Mouse (Mus musculus): ENCODE measurements at regions not wholly inside any gene's neighbourhood (a gene's known extent, or its start where the extent isn't known, plus 50 kb on each side); places are given as distances from the start of the nearest gene placed in this dataset.

DNA sequence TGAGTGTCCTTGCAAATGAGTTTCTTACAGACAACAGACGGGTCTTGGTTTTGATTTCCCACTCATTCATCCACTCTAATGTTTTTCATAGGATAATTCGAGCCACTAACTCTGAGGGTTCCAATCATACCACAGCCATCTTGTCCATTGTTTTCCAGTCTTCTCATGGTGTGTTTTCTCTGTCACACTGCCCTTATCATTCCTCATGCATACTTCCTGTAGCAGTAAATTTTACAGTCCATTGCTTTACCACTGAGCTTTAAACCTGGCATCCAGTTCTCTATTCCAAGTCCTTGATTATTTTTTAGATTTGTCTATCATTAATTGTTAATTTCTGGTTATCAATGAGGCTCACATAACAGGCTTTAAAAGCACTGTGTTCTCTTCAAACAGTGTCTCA, 290.0 kb upstream of the Nrsn1 start:
- no peak for DNase-seq (ENCODE audit: low spot score in 2 of 2)

DNA sequence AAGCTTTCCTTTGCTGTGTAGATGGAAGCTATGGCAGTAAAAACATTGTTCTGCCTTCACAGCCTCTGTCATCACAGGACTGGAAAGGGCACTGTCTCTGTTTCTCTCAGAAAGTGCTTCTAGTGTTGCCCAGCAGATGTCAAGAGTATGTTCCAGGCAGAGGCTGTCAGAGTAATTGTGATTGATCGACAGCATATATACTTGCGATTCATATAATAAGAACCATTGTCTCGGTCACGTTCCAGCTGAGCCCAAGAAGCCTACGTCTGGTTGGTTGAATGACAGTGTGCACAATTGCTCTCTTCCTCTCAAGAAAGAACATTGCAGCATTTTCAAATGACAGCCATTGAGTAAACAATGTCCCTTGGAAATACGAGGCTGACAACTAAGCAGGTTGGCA, 284.7 kb upstream of the Nrsn1 start:
- no peak for DNase-seq (ENCODE audit: low spot score in 2 of 2)

DNA sequence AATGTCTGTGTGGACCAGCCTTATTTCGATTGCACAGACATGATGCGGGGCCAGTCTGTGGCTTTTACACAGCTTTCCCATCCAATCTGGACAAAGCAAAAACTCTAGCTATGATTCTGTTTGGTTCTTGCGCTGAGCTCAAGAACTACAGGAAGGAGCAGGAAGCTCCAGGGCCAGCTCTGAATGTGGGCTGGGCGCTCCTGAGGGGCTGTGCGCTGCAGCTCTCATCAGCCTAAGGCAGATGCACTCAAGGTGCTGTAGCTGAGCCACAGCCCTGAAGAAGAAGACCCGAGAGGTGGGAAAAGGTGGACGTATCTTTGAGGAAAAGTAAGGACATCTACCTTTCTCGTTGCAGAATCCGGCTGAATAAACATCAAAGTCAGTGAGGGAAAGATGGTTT, 278.2 kb upstream of the Nrsn1 start:
- no peak for DNase-seq (ENCODE audit: low spot score in 2 of 2)

DNA sequence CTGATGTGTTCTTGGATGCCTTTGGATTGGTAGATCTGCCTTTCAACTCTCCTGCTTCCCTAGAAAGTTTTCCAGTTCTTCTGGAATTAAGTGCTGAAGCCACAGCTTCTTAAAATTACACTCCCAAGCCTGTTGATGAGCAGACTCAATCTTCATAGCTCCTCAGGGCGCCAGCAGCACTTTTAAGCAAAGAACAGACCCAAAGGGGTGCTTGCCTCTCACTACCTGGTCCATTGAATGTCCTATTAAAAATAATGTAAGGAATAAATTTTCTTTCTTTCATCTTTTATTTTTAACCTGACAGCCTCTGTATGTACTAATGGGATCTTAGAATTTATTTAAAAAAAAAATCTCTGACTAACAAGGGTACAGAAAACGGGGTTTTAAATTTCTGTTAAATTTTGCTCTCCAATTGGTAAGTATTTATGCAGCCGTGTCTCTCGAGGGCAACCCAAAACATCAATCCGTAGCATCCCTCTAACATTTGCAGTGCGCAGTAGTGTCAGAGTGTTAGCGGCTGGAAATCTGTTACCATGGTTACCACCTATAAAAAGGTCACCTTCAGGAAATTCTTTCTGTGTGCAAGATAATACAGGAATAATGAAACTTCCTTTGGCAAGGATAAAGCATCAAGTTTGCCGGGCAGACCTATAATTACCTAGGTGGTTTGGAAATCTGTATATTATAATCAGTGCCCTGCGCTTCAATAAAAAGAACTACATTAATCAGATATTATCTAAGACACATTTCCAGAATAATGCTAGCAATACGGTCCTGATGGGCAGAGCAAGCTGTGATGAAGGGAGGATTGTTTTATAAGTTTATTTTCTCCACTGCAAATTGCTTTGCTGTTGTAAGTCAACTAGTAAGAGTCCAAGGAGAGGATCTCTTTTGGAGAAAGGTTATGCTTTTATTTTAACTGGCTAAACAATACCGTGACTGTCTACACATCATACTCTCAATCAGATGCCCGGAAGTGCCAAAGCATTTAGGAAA, 277.1 kb upstream of the Nrsn1 start:
- no peak for DNase-seq (ENCODE audit: low spot score in 2 of 2)

DNA sequence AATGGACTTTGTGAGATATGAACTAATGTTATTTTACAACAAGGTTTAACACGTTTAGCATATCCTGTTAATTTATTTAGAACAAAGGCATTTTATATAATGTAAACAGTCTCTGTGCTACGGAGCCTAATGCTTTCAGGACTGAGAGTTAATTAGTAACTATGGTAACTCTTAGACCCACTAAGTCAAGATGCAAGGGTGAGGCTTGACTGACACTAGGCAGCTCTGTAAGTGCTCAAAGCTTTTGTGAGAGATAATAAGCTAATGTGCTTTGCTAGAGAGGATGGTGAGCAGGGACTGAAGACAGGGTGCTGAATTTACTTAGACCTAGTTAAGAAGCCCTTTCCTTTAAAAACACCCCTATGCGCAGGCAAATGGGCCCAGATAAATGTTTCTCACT, 253.8 kb upstream of the Nrsn1 start:
- no peak for DNase-seq (ENCODE audit: low spot score in 2 of 2)

DNA sequence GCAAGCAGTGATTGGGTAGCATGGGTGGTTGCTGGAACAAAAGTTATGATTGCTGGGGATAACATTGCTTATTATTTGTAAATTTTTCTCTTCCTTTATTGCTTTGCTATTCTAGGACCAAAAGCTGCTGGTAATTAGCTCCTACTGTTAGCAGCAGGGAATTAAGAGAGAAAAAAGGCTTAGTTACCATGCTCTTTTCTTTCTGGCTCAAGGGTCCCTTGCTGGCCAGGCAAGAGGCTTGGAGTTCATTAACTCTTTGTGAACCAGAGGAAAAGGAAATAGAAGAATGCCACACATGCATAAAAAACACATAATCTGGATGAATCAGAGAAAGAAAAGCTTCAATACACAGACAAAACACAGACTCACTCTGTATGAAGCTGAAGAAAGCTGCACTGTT, 237.1 kb upstream of the Nrsn1 start:
- no peak for DNase-seq (ENCODE audit: low spot score in 2 of 2)

DNA sequence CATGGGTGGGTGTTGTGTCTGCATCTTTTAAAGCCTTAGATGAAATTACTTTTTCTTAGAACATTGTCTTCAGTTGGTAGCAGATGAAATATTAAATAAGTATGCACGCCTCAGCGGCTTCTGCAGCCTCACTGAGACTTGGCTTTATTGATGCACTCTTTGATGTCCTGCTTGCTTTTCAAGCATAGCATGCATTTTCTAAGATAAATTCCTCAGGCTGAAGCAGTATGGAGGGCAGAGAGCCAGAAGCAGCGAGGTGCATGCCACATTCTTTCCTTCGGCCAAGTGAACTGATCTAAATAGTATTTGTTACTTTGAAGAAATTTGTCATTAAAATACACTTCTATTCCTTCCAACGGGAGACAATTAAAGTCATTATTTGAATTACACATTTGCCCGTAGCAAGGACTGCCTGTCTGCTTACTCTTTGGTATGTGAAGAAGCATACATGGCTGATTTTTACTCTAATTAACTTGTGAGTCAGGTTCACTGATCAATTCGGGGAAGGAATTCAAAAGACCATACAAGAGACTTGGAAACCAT, 224.3 kb upstream of the Nrsn1 start:
- DNase-seq (ENCODE audit: low spot score in 2 of 2) = no peak

DNA sequence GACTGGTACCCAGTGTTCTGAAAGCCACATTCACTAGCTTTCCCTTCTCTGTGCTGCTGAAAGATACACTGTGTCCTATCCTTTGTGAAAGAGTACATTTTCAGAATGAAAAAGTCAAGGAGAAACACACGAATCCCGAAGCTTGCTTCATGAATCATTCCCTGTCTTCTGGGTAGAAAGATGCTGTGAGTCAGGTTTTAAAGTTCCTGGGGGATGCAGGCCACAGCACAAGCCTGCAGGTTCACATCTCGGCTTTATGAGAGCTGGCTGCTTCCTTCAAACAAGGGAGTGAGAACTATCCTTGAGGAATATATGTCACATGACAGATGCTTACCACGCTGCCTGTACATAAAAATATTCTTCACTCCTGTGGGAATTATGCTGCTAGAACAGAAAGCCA, 219.7 kb upstream of the Nrsn1 start:
- DNase-seq (ENCODE audit: low spot score in 2 of 2) = no peak

DNA sequence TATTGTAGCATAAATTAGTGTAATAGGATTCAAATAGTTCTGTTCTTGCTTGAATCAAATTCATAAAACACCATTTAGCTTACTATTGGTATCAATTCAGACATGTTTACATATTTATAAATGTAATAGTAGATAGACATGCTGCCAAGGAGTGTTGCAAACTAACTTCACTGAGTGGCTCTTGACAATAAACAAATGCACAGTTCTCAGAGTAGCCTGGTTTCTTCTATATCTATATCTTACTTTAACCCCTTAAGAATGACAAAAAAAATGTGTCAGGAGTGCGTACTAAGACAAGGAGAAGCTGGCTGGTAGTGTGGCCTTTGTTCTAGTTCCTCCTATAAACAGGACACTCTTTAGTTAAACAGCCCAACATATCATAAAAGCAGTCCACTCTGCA, 213.0 kb upstream of the Nrsn1 start:
- DNase-seq (ENCODE audit: low spot score in 2 of 2) = no peak

DNA sequence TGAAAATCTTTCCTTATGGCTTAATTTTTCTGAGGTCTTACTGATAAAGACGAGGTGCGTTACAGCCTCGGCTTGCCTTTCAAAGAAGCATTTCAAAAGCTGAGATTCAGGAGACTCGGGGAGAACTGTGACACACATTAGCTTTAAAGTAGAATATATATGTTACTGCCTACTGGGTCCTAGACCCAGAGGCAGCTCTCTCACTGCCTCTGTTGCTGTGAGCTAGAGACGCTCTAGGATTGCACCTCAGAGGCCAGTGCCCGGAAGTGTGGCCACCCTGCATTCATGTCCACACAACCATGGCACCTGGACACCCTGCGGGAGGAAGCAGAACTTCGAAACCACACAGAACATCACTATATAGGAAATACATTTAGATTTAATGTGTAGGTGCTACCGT, 181.6 kb upstream of the Nrsn1 start:
- no peak for DNase-seq (ENCODE audit: low spot score in 2 of 2)

DNA sequence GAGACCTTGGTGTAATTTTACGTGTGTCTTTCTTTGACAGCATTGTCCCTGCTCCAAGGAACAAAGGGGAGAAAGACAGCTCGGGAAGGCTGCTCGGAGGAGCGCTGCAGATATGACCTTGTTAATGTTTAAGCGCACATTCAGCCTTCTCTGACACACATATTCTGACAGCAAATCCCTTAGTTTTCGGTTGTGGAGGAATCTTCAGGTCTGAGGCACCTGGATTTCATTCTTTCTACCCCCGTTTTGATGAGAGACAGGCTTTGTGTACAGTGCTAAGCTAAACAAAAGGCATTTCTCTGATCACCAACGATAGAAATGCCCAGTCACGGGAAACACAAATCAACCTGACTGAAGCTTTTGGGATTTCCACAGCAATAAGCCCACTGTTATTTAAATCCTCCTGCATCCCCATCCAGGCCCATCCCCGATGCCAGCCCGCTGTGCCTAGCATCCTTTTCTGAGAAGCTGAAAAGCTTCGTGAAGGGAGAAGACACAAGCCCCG, 181.1 kb upstream of the Nrsn1 start:
- DNase-seq (ENCODE audit: low spot score in 2 of 2) = no peak

DNA sequence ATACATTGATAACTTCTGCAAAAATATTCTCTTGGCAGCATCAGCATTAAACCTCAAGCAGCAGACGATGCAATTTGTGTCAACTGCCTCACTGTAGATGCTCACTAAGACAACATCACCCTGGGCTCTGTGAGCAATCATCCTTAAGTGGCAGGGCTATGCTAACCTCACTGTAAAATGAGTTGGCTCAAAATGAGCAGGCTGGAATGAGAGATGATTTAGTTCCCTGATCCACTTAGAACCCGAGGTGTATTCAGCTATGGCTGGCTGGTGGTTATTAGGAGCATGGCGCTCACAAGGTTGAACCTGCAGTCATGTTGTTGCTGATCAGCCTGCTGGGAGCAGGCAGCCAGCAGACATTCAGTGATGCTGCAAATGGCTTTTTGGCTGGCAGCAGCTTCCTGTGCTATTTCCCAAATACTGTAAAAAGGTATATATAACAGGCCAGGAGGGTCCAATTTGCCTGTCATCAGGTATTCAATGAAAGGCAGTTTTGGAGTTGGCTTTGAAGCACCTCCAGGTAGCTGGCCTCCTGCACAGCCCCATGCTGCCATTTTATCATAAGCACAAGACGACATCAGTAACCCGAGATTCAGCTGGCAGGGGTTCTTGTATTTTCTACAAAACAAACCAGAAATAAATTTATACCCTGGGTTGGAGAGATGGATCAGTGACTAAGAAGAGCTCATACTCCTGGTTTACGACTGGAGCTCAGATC, 159.6 kb upstream of the Nrsn1 start:
- no peak for DNase-seq (ENCODE audit: low spot score in 2 of 2)

DNA sequence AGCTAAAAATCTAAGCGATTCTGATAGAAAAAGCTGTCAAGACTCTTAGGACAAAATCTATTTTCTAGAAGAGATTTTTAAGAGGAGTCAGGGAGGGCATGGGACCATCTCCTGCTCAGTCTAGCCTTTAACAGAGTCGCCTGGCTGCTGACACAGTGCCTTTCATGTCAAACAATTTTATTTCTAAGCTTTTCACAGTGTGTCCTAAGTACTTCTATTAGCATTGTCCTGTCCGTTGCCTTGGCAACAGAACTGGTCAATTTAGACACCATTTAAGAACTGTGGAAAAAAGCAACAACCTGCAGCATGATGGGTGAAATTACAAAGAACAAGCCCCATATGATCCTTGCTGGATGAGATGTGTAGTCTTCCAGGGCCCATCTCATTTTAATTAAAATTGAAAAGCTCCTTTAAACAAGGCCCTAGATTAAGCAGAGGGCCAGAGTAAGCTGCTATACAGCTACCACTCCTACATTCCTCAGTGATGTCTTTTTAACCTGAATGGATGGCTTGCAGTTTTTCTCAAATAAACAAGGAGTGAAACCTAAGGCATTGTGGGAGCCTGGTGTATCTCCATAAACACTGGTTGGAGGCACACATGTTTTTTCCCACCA, 133.0 kb upstream of the Nrsn1 start:
- no peak for DNase-seq (ENCODE audit: low spot score in 2 of 2)

DNA sequence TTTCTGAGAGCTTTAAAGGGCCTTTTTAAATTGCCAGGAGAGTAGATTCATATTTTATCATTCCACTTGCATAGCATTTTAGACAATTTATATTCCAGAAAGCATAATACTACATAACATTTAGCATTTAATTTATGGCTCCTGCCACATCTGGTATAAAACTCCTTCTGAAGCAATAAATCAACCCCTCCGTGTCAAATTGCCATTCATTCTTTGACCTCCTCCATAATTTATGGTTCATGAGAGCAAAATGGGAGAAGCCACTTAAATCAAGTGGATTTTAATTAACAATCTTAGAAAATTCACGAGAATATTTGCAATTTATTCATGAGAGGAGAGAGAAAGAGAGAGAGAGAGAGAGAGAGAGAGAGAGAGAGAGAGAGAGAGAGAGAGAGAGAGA, 132.4 kb upstream of the Nrsn1 start:
- no peak for DNase-seq (ENCODE audit: low spot score in 2 of 2)

DNA sequence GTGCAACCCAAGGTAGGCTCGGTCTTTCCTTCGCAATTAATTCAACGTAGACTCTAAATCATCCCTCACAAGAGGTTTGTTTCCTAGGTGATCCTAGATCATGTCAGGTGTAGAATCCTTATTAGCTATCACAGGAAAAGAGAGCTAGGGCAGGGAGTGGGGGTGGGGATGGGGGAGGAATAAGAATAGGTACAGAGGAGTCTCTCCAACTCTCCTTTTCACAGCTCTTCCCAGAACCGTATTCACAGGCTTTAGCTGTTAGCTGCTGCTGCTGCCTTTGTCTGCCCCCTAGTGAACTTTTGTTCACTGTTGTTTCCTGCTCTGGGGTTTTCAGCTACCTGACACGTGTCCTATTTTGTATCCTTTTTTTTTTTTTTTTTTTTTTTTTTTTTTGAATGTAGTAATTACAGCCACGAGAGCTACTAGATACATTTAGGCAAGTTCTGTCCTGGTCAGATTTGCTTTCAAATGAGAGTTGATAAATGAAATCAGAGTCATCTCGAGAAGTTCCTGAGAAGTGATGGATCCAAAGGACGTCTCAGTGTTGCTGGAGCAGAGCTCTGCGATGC, 131.7 kb upstream of the Nrsn1 start:
- no peak for DNase-seq (ENCODE audit: low spot score in 2 of 2)

DNA sequence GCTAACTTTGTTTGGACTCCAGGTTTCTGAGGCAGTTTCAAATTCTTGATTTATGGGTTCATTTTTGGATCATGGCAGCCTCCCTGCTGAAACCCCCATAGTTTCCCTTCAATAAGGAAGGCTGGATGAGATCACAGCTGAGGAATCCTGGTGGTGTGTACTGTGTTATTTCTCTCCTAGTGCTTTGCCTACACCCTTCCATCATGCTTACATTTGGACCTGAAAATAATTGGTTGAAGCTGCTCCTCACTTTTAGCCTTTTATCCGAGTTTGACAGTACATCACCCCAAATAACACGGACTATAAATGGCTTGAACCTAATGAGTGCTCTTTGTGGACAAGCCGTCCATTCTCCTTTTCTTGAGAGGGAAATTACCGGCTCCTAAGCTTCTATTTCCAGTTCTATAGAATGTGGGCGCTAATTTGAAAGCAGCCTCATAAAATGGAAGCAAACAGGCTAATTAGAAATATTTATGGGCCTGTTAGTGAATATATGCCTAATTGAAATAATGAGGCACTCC, 122.5 kb upstream of the Nrsn1 start:
- no peak for DNase-seq (ENCODE audit: low spot score in 2 of 2)

DNA sequence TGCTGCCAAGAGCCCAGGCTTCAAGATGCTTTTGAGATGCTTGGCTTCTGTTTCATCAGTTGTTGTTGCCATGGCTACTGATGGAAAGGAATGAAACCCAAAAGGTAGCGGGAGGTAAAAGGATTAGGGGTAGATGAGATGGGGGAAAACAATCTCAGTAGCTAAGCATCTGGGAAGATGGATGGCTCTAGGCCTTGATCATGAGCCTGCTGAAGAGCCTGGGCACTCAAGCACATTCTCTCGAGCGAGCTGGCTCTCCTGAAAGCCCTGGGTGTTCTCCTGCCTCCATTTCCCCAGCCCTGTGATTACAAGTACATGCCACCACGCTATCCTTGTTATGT, 92.3 kb upstream of the Nrsn1 start:
- DNase-seq (ENCODE audit: low spot score in 2 of 2) = no peak

DNA sequence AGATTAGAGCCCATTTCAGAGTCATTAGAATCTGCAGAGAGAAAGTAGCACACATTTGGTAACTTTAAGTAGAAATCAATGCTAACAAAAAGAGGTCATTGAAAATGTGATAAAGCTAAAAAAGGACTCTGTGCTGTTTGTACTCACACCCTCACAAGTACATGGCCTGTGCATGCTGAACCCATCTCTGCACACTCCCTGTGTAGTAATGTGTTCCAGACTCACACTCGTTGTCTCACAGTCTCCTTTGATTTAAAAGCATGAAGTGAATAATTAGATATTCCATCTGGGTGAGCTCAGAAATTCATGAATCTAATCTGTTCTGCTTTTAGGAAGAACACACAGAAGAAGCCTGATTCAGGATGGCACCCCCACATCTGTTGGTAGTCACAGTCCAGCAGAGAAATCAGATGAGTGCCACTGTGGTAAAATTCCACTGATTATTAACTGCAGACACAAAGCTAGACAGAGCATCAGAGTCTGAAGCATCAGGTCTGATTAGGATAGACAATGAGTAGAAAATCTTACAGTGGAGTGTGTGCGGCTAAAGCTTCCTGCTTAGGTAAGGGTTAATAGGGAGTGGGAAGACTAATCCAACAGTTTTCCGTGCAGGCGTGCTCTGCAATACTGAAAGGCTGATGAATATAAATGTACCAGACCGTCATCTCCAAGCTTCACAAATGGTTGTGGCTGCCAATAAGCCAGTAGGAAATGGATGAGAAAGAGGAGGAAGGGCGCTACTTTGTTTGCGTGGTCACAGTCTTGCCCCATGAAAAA, 91.7 kb upstream of the Nrsn1 start:
- DNase-seq (ENCODE audit: low spot score in 2 of 2) = peak; percentile 23 to 48

DNA sequence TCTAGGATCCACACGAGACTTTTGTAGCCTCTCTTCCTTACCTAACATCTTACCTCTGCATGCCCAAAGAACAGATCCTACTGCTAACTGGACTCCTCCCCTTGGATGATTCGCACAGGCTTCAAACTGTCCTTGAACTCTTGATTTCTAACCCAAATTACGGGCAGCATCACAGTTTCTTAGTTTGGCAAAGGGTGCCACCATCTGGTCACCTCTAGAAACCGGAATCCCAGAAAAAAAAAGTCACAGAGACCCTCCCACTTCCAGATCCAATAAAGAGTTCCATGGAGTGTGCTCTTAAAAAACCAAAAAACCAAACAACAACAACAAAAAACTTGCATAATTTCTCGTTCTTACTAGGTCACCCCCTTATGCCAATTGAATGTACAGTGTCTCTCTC, 77.3 kb upstream of the Nrsn1 start:
- no peak for DNase-seq (ENCODE audit: low spot score in 2 of 2)

DNA sequence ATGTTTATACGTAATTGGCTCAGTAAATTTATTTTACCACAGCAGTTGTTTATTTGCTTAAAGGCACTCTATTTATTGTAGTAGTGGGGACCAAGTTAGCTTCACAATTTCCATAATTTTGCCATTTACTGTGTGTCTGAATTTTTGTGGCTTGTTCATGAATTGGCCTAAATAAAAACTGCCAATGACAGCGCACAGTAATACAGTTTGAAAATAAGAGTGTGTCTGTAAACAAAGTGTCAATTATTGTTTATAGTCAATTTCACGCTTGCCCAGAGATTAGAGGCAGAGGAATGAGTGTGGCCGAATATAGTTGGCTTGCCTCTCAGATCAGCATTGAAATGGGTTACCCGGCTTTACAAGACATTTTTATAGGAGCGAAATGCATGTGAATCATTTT, 73.0 kb upstream of the Nrsn1 start:
- DNase-seq (ENCODE audit: low spot score in 2 of 2) = no peak

DNA sequence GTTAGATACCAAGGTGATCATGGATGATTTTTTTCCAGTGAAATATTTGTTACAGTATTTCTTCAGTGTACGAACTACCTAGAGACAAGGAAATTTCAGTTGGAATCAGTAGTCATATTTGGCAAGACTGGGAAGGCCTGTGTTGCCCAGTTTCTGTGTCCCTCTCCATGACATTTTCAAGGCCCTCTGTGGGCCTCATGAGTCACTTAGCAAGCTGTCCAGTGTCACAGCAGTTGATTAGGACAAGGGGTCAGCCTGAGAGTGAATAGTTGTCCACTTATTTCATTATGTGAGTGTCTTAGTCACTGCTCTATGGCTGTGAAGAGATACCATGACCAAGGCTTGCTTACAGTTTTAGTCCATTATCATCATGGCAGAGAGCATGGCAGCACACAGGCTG, 71.5 kb upstream of the Nrsn1 start:
- no peak for DNase-seq (ENCODE audit: low spot score in 2 of 2)

All from frontal cortex, postnatal 10 days (tissue).